Mouse (Mus musculus) T-helper 2 cell (primary cell): Measurements from ENCODE around the gene Cdc42ep3.

Experiments used
- in situ Hi-C: fragments of 300-600 bp; cut with MboI, MseI; formaldehyde crosslinking; loops from one replicate; pipeline ENCODE4 v1.15.1; 2025; ENCODE audit warnings: high pct_unique_total_duplicates

Cdc42ep3 gene

DNA sequence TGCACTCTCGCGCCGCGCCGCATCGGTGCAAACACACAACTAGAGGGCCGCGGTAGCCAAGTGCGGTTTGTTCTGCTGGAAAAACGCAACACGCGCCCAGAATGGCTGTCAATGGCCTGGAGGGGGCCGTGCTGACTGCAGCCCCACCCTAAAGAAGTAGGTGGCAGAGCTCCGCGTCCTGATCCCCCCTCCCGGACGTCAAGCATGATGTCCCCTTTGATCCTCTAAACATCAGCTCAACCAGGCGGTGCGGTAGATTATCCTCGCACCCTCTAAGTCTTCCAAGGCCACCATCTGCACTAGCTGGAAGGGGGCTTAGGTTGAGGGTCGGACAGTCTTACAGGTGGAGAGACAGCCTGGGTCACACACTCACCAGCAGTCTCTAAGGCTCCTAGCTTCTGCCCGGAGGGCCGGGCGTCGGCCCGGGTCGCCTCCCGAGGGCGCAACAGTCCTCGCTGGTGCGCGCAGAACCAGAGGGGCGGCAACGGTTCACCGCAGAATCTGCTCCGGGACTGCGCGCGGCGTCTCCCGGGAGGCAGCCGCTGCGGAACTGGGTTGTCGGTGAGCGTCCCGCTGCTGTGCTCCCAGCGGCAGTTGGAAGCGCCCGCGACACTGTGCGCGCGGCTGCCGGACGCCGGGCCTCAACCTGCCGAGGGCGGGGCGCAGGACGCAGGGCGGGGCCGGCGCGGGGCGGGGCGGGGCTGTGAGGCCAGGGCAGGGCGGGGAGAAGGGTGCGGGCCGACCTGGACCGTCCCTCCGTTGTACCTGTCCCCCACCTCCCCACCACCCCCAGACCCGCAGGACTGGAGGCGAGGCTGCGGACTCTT, at the start of gene Cdc42ep3:
Cdc42ep3 (minus strand) TSS at position 648 of the 827 bp plus-strand sequence.
- in situ Hi-C loops = loop anchor here (5.0 to 10.0 kb wide), 2 partner anchors 52 to 240 kb away; no protein-coding TSS in a partner anchor

DNA sequence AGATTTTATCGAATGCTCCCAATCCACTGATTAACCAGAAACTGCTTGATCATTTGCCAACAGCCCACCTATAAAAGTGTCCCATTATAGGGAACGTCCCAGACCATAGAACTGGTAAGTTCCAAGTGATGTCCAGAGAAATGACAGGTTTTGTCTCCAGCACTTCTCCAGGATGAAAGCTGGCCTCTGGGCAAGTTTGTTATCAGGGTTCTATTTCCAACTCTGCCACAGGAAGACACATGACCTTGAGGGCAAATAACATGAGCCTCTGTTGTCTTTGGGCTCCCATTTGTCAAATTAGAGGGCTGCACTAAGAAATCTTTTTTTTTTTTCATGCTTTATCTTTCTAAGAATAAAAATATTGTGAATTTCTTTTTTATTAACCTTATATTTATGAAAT, 45.5 kb upstream of the Cdc42ep3 start:
- in situ Hi-C loops = no loop called here

DNA sequence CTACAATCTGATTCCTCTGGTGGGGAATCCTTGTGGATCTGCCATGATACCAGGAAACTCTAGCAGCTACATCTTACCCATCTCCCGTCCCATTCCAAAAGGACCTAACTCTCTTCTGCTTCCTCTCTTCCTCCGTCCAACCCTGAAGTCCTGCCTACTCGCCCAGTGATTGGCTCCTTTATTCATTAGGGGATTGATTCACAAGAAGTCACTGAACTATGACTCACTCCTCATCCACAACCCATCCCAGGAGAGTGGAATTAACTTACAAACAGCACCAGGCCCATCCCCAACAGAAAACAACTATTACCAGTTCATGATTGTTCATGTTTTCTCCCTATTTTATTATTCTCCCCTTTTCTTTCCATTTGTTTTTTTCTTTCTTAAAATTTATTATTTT, 43.5 kb upstream of the Cdc42ep3 start:
- in situ Hi-C loops = no loop called here

DNA sequence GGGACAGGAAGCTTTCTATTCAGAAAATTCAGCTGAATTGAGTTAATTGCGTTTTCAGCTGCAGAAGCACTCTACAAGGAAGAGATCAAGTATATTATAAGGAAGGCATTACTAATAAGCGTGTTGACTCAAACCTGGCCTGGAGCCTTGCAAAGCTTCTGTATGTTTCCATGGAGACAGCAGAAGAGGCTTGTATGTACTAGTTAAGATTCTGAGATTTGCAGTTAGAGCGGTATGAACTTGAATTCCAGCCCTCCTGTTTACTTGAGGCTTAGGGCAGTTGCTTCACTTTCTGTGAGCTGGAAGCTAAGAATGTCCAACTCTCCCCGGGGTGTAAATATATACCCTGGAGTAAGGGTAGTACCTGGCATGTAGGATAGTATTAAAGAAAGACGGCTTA, 39.9 kb upstream of the Cdc42ep3 start:
- in situ Hi-C loops = no loop called here

DNA sequence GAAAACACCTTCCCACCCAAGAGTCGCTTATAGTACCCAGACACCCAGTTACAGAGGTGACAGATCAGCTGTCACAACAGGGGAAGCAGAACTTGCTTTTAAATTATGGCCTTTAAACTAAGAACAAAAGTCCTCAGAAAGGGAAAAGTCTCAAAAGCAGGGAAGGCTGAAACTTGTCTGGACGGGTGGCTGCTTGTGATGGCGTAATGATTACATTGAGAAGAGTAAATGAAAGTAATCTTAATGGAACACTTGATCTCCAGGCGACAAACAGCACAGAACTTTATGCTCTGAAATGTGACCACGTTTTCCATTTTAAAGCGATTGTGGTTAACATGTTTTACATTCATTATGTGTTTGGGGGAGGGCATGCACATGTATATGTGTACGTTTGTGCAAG, 39.0 kb upstream of the Cdc42ep3 start:
- in situ Hi-C loops = no loop called here

DNA sequence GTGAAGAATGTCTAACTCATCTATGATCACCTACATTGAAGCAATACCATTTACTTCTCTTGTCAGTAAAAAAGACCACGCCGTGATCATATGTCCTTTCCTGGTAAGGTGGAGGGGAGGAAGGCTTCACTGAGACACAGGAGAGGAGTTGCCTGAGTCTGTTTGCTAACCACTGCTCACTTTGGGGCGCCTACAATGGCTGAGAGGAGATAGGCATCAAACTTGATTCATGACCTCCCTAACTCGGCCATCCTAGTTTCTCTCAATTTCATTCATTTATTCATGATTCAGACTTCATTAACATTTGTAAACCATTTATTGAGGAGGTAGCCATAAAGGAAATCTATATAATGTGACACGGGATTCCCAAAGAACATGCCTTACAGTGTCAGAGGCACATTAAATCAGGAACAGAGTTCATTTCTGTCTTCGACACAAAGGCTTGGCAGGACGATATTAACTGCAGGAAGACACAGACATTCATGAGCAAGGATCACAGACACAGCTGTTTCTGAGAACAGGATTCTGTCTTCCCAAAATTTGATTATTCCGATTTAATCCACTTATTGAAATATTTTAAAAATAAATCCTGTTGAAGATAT, 32.7 kb upstream of the Cdc42ep3 start:
- in situ Hi-C loops = loop anchor here (10.0 kb wide), 2 partner anchors 57 to 1507 kb away; no protein-coding TSS in a partner anchor

DNA sequence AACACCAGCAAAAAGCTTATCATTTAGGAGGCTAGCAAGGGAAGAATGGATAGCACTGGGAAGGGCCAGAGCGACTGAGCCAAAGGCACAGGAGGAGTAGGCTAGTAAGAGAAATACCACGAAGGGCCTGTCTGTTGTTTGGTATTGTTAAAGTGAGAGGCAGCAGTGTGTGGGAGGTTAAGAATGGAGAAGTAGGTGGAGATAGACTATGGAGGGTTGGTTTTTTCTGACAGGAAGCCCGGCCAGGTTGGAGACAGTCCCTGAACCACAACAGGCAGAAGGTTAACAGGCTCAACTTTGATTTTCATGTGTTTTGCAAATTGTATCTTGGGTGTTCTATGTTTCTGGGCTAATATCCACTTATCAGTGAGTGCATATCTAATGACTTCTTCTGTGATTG, 26.6 kb upstream of the Cdc42ep3 start:
- in situ Hi-C loops = loop anchor here (10.0 kb wide), 2 partner anchors 63 to 1513 kb away; no protein-coding TSS in a partner anchor

DNA sequence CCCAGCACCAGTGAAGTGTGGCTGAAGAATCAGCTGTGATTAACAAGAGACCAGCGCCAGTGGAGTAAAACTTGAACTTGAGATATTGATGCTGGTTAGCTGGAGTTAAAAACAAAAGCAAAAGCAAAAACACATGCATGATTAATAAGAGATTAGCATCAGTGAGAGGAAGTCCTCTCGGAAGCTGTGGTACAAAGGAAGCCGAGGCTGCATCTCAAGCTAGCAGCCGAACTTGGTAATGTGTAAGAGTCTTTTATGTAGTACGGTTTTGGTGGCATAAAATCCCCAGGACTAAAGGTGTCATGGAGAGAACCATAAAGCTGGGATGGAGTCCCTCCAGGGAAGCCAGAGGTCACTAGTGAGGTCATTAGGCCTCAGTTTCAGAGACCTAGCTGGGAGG, 24.3 kb upstream of the Cdc42ep3 start:
- in situ Hi-C loops = no loop called here

DNA sequence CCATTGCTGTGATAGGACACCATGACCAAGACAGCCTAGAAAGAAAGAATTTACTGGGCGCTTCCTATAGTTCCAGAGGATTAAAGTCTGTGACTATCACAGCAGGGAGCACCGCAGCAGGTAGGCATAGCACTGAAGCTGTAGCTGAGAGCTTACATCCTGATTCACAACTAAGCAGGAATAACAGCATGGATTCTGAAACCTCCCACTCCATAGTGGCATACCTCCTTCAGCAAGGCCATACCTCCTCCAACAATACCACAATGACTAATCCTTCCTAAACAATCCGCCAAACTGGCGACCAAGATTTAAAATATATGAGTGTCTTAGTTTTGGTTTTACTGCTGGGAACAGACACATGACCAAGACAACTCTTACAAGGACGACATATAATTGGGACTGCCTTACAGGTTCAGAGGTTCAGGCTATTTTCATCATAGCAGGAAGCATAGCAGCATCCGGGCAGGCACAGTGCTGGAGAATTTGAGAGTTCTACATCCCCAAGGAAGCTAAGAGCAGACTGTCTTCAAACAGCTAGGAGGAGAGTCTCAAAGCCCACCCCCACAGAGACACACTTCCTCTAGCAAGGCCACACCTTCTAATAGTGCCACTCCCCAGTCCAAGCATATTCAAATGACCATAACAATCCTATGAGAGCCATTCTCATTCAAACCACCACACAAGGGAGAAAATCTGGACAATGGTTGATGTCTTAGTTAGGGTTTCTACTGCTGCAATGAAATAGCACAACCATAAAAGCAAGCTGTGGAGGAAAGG, 21.7 kb upstream of the Cdc42ep3 start:
- in situ Hi-C loops = no loop called here

DNA sequence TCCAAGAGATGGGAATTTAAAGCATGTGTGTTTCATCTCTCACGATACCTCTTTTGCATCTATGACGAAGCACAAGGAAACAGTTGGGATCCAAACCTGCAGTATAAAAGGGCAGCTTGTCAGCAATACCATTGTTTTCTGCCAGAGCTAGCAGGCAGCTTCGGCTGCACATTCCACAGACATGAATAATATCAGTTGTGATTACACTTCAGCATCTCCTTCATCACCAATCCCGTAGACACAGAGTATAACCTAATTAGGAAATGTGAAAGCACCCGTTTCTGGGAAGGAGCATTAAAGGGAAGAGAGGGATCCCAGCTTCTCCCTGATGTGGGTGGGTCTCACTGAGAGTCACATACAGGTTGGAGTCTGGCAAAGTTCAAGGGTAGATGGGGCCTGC, 18.1 kb upstream of the Cdc42ep3 start:
- in situ Hi-C loops = no loop called here

DNA sequence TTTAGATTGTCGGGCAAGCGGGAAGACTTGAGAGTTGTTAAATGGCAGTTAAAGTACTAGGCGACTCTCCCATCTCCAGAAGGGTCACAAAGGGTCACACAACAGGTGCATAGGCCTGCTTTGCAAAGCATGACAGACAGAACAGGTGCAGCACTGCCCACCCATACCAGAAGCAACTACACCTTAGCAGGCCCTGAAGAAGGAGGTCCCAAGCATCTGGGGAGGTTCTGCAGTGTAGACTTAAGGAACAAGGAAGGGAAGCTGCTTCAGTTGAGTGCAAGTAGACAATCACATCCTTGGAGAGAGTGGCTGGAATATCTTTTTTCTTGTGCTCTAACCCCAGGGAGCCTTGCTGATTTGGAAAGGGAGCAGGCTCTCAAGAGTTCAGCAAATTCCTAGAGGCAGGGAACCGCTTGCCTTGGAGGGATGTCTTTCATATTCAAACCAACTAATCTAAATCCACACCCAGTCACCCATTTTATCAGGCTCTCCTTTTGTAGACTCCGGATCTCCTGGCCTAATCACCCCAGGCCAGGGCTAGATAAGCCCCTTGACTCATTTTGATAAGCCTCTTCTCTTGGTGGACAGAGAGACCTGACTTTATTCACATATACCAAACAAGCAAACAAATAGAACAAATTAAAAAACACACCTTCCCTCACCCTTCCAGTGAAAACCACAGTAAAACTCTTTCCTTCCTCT, 10.0 kb upstream of the Cdc42ep3 start:
- in situ Hi-C loops = no loop called here

DNA sequence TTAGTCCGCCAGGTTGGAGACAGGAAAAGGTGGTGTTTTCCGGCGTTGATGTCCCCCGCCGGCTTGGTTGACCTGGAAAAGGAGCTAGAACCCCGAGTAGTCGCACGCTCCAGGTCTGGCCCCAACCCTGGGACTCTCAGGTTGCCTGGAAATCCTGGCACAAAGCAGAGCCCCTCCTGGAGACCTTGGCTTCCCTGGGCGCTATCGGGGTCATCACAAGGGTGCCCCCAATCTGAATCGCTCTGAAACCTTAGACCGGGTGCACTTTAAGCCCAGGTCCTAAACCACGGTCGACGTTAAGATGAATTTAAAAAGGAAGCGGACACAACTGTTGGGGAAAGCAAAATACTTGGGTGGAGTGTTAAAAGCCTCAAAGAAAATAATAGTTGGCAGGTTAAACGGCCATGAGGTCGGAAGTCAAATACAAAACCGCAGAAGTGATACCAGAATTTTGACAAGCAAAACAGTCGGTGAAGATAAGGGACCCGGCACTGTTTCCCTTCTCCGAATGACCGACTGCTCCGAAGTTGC, 1.2 kb upstream of the Cdc42ep3 start:
- in situ Hi-C loops = loop anchor here (10.0 kb wide), 1 partner anchor 239 kb away; no protein-coding TSS in a partner anchor

DNA sequence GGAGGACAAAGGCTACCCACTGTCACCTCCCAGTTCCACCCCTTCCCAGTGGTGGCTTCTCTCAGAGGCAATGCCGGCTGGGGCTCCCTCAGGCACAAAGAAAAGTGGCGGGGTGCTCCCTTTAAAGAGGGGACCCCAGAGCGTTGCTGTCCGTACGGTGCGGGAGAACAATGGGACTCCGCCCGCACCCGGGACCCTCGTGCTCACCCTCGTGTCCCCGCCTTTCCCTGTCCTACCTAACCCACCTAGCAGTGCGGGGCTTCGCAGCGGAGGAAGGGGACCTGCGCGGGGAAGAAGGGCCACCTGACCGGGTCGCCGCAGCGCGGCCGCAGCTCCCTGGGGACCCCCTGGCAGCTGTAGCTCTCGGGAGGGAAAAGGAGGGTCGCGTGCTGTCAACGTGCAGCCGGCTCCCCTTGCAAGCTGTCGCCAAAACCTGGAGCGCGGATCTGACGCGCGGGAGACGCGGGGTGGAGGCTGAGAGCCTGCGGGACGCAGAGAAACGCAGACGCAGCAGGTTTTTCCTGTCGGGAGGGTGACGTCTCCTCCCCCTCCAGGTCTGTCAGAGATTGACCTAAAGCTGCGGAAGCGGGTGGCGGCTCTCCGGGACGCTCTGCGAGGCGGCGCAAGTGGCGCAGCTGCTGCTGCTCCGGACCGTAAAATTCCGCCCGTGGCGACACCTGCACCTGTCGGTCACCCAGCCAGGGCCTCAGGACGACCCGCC, 540 bp upstream of the Cdc42ep3 start:
- in situ Hi-C loops = loop anchor here (10.0 kb wide), 1 partner anchor 239 kb away; no protein-coding TSS in a partner anchor

DNA sequence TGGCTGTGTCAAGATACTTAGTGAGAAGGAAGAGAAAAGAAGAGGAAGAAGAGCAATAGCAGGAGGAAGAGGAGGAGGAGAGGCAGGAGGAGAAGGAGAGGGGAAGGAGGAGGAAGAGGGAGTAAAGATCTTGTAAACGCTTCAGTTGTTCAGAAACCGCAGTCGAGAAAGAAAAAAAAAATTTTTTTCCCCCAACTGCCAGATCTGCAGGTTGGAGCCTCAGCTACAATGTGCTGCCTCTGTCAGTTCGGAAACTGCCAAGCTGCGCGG, 782 bp downstream of the Cdc42ep3 start:
- in situ Hi-C loops = loop anchor here (5.0 to 10.0 kb wide), 2 partner anchors 52 to 241 kb away; no protein-coding TSS in a partner anchor

DNA sequence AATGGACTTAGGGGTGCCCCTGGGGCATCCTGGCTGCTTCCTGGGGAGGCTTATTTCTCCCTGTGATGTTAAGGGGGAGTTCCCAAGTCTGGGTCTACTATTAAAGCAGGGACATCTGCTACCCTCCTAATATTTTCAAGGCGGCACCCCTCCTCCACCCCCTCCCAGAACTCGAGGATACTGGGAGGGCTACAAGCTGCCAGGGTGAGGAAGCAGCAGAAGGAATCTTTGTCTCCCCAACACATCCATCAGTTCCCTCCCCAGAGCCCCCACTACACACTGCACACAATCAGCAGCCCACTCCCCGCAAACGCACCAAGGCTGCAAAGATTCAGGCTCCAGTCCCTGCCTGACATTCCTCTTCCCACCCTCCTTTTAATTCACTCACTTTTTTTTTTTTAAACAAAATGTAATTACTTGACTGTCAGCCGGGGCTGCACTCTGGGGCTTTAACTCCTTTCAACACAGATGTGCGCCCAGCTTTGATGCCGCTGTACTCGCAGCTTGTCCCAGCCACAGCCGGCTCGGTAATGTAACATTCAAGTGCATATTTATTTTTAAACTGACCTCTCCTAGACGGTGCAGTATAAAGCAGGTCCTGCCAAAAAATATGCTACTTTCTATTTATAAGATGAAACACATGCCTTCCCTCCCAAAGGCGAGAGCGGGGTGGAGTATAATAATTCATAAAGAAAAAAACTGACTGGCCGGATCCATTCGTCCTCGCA, 1.3 kb downstream of the Cdc42ep3 start:
- in situ Hi-C loops = loop anchor here (5.0 to 10.0 kb wide), 2 partner anchors 51 to 241 kb away; no protein-coding TSS in a partner anchor

DNA sequence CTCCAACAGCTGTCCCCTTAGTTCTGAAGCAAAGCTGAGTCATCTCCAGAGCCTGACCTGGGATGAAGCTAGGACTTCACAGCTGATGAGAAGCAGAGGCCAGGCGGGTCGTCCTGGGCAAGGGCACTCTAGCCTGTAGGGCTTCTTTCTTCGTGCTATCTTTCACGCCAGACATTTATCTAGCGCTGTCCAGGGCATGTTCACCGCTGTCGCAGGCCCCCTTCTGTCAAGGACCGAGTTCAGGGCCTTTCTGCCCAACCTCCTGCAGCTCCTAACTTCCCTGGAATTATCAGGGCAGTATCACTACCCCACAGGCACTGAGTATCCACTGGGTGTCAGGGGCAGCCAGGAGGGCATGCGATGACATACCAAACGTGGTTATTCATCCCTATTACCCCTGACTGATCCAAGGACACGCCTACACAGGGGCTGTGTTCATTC, 4.1 kb downstream of the Cdc42ep3 start:
- in situ Hi-C loops = loop anchor here (5.0 to 10.0 kb wide), 2 partner anchors 48 to 244 kb away; no protein-coding TSS in a partner anchor

DNA sequence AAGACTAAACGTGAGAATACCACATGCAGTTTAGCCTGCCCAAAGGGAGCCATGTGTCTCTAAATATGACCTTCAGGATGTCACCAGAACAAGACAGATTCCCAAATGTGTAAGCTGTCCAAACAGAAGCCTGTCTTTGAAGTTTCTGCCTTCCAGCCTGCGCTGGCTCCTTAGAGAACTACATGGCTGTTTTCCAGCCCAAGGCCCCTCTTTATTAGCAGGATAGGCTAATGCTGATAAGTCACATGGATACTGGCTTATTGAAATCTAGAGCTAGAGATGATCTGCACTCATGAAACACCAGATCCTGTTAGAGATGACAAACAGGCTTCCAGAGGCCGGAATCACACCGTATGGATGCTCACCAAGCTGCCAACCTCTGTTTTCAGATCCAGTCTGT, 5.5 kb downstream of the Cdc42ep3 start:
- in situ Hi-C loops = loop anchor here (10.0 kb wide), 1 partner anchor 485 kb away; no protein-coding TSS in a partner anchor

DNA sequence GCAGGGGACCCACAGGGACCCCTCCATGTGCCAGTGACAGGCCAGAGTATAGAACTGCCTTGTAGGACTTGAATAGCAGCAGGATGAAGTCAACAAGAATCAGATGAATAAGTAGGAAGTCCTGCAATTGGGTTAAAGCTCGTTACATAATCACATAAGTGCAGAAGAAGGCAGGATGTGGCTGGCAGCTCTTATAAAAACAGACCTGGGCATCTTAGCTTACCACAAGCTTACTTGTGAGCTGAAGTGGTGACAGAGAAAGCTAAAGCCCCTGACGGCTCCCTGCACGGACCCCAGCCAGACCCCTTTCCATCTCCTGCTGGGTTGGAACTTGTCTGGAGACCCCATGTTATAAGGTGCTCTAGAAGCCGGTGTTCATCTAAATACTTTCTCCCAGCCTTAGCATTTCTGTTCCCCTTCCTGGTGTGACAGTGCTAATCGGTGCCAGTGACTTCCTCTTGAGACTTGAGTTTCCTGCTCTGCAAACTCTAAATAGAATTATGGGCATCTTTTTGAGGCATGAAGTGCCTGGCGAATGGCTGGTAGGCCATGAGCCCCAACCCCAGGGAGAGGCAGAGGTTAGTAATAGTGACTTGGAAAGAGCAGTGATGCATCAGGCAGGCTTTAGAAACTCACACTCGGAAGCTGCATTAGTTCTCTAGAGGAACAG, 6.8 kb downstream of the Cdc42ep3 start:
- in situ Hi-C loops = loop anchor here (10.0 kb wide), 1 partner anchor 483 kb away; no protein-coding TSS in a partner anchor

DNA sequence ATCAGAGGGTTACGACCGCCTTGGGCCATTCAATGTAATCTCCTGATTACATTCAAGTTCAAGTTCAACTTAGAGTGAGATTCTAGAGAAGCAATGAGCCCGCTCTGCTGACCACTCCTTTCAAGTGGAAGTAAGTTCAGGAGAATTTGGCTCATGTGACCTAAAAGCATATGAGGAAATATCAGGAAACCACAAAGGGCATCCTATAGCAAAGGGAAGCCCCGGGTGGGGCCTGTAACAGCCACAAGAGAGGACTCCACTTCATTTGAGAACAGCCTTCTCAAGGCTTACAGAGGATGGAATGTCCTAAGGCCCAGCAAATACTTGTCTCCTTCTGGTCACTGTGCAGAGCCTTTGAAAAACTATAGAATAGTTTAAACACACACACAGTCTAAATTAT, 7.6 kb downstream of the Cdc42ep3 start:
- in situ Hi-C loops = loop anchor here (10.0 kb wide), 1 partner anchor 482 kb away; no protein-coding TSS in a partner anchor
